Mouse (Mus musculus) cerebellum, adult 8-10 months (tissue): ENCODE results near the gene Unc13a.

Experiments
- DNase-seq: peaks from one replicate; pipeline ENCODE4 v3.0.0; 2022

The Unc13a gene

GRCm38 (mm10) chr8:71619786-71620185, 51.8 kb downstream of the Unc13a start:
- no peak for DNase-seq

- no peak for DNase-seq
These were observed 58.1 kb downstream of the Unc13a start for GRCm38 (mm10) chr8:71613418-71613817.

- no peak for DNase-seq
These were observed 59.4 kb downstream of the Unc13a start for GRCm38 (mm10) chr8:71612141-71612540.

- DNase-seq: peak; percentile 95
These were observed 60.5 kb downstream of the Unc13a start, which contains the start of gene Colgalt1 for GRCm38 (mm10) chr8:71610822-71611651. Gene Colgalt1 (plus strand): TSS chr8:71610998.

GRCm38 (mm10) chr8:71604021-71604420, 67.5 kb downstream of the Unc13a start:
- DNase-seq: no peak

- no peak for DNase-seq
These were observed 68.8 kb downstream of the Unc13a start for GRCm38 (mm10) chr8:71602666-71603334.

GRCm38 (mm10) chr8:71601939-71602665, 69.5 kb downstream of the Unc13a start:
- DNase-seq: no peak

GRCm38 (mm10) chr8:71598841-71599240, 72.7 kb downstream of the Unc13a start:
- DNase-seq: no peak

GRCm38 (mm10) chr8:71598375-71598774, 73.2 kb downstream of the Unc13a start:
- no peak for DNase-seq

GRCm38 (mm10) chr8:71597451-71597850, 74.1 kb downstream of the Unc13a start, which contains the start of gene Fam129c:
Gene Fam129c (plus strand): TSS chr8:71597648.
- no peak for DNase-seq

- no peak for DNase-seq
These were observed 74.8 kb downstream of the Unc13a start for GRCm38 (mm10) chr8:71596798-71597197.

GRCm38 (mm10) chr8:71596384-71596783, 75.2 kb downstream of the Unc13a start:
- no peak for DNase-seq

- peak; percentile 94 for DNase-seq
These were observed 75.7 kb downstream of the Unc13a start for GRCm38 (mm10) chr8:71595862-71596261.

GRCm38 (mm10) chr8:71594324-71594722, 77.2 kb downstream of the Unc13a start:
- no peak for DNase-seq

GRCm38 (mm10) chr8:71593556-71594323, 77.8 kb downstream of the Unc13a start:
- DNase-seq: no peak

GRCm38 (mm10) chr8:71592374-71593170, 79.0 kb downstream of the Unc13a start:
- DNase-seq: peak; percentile 93

GRCm38 (mm10) chr8:71591471-71592373, 79.8 kb downstream of the Unc13a start, which contains the start of gene Pgls:
Gene Pgls (plus strand): TSS chr8:71592176.
- DNase-seq: peak; percentile 97

GRCm38 (mm10) chr8:71591017-71591416, 80.5 kb downstream of the Unc13a start:
- DNase-seq: peak; percentile 17

- DNase-seq: no peak
These were observed 82.8 kb downstream of the Unc13a start for GRCm38 (mm10) chr8:71588762-71589161.

- no peak for DNase-seq
These were observed 84.7 kb downstream of the Unc13a start for GRCm38 (mm10) chr8:71586891-71587290.
